In genomic region chr10:103028253-103029131, GRCm38 (mm10) we compare ENCODE assay signal across 8 mouse cellular contexts. TPM values are rescaled to one million over a fixed set of nuclear protein-coding genes. Genes with fewer than 3 reads are reported as not detected.
DNase-seq lines count a peak whose midpoint lies in the region; ATAC-seq and TF ChIP-seq lines count a peak whose summit lies in the region.

No protein-coding gene starts in this region.

- H3K4me2 ChIP-seq in limb, embryonic 11.5 days (ENCODE audit: low read depth, severe bottlenecking) = peak overlapping the region; percentile 60
- H3K4me2 ChIP-seq in myocyte (ENCODE audit: low read depth) = no peak overlapping the region

- no peak overlapping the region for H3K27ac ChIP-seq in gastrocnemius, adult 2 months
- peak overlapping the region; percentile 88 for H3K27ac ChIP-seq in embryonic facial prominence, embryonic 10.5 days (replicated peaks)
- no peak overlapping the region for H3K27ac ChIP-seq in hindbrain, embryonic 10.5 days
- no peak overlapping the region for H3K27ac ChIP-seq in limb, embryonic 11.5 days (replicated peaks; ENCODE audit: low read depth, low read length)

- peak; percentile 87 for ATAC-seq in limb, embryonic 11.5 days (ENCODE audit: insufficient number of reproducible peaks, low FRiP score, low TSS enrichment, low read depth)

- TF ChIP-seq POLR2A in myocyte (IDR thresholded peaks at IDR 0.05; ENCODE audit: insufficient read length, low read depth) = no peak

- H3K4me1 ChIP-seq in embryonic facial prominence, embryonic 10.5 days = peaks cover 21% of the 10 kb centered on the region
- peaks cover 17% of the 10 kb centered on the region for H3K4me1 ChIP-seq in hindbrain, embryonic 10.5 days (replicated peaks)
- 0 out of 2 replicates have a peak, but pooled peaks cover 6% of the 10 kb centered on the region for H3K4me1 ChIP-seq in limb, embryonic 11.5 days (ENCODE audit: control insufficient read depth, insufficient read depth, low read length)

- peaks cover 84% of the 10 kb centered on the region for H3K27me3 ChIP-seq in embryonic facial prominence, embryonic 10.5 days (replicated peaks; ENCODE audit: low read depth, poor library complexity, severe bottlenecking)
- H3K27me3 ChIP-seq in hindbrain, embryonic 10.5 days (ENCODE audit: insufficient read depth, poor library complexity, severe bottlenecking) = peaks cover 93% of the 10 kb centered on the region
- peaks cover 30% of the 10 kb centered on the region for H3K27me3 ChIP-seq in limb, embryonic 11.5 days (ENCODE audit: control insufficient read depth, insufficient read depth, low read length)
- H3K27me3 ChIP-seq in myocyte (ENCODE audit: control insufficient read depth, insufficient read depth, insufficient read length) = no peaks in the 10 kb centered on the region

- no peaks in the 10 kb centered on the region for H3K36me3 ChIP-seq in embryonic facial prominence, embryonic 10.5 days (replicated peaks)
- no peaks in the 10 kb centered on the region for H3K36me3 ChIP-seq in hindbrain, embryonic 10.5 days
- H3K36me3 ChIP-seq in limb, embryonic 11.5 days (ENCODE audit: control insufficient read depth, insufficient read depth, low read length) = no peaks in the 10 kb centered on the region
- H3K36me3 ChIP-seq in myocyte (ENCODE audit: control insufficient read depth, insufficient read depth) = no peaks in the 10 kb centered on the region

- no peak overlapping the region for H3ac ChIP-seq in myocyte (ENCODE audit: control insufficient read depth, insufficient read length)

- H3K4me3 ChIP-seq in gastrocnemius, adult 2 months = peak overlapping the region; percentile 52
- peak overlapping the region; percentile 65 for H3K4me3 ChIP-seq in embryonic facial prominence, embryonic 10.5 days
- peak overlapping the region; percentile 50 for H3K4me3 ChIP-seq in hindbrain, embryonic 10.5 days
- peak overlapping the region; percentile 39 for H3K4me3 ChIP-seq in limb, embryonic 11.5 days (ENCODE audit: low read depth, low read length)
- H3K4me3 ChIP-seq in myocyte = peak overlapping the region; percentile 23

- no peak for TF ChIP-seq CTCF in gastrocnemius, adult 2 months (IDR thresholded peaks at IDR 0.05)

- intact Hi-C loops in gastrocnemius, adult 2 months (cut with DNase I) = no loop called here

- under 1% methylated on average over 50 of the region's 50 CpGs for WGBS in embryonic facial prominence, embryonic 10.5 days
- WGBS in hindbrain, embryonic 10.5 days = under 1% methylated on average over 50 of the region's 50 CpGs
- 1% methylated on average over 47 of the region's 50 CpGs for WGBS in limb, embryonic 11.5 days

- DNase-seq in gastrocnemius, adult 2 months = no peak
- DNase-seq in gastrocnemius, adult 18-20 months (ENCODE audit: low spot score) = no peak
- peak; percentile 86 for DNase-seq in embryonic facial prominence, embryonic 10.5 days (ENCODE audit: low spot score)
- DNase-seq in hindbrain, embryonic 10.5 days (ENCODE audit: low spot score) = peak; percentile 80
- DNase-seq in limb, embryonic 11.5 days (ENCODE audit: low spot score) = peak; percentile 73
- DNase-seq in c-Kit-positive CD71-positive TER-119-positive erythroid progenitor cells, embryonic 14.5 days (ENCODE audit: low spot score) = no peak
- DNase-seq in layer of hippocampus, postnatal 14 days (ENCODE audit: low spot score in 2 of 2) = no peak

- no peaks in the 10 kb centered on the region for H3K9me3 ChIP-seq in embryonic facial prominence, embryonic 10.5 days
- H3K9me3 ChIP-seq in hindbrain, embryonic 10.5 days = no peaks in the 10 kb centered on the region
- H3K9me3 ChIP-seq in limb, embryonic 11.5 days (ENCODE audit: control insufficient read depth, low read length) = no peaks in the 10 kb centered on the region

- H3K79me2 ChIP-seq in myocyte (ENCODE audit: control insufficient read depth, insufficient read depth) = no peaks in the 10 kb centered on the region

- 0 out of 2 replicates have a peak overlapping the region, but pooled peaks have one; percentile 27 for H3K9ac ChIP-seq in limb, embryonic 11.5 days (ENCODE audit: low read length)

TF ChIP-seq in myocyte, 11 proteins besides CTCF, POLR2A, EP300 and RAD21:
- TF ChIP-seq TCF12 (IDR thresholded peaks at IDR 0.05; ENCODE audit: insufficient read depth, poor library complexity, severe bottlenecking) (no peak), USF1 (IDR thresholded peaks at IDR 0.05; ENCODE audit: low read depth) (peak; percentile 14), REST (IDR thresholded peaks at IDR 0.05; ENCODE audit: insufficient read depth, insufficient read length) (no peak)

RNA-seq across cellular contexts. Expression of gene Alx1, which starts 1.5 kb away (rescaled TPM):
- not detected for total RNA-seq in gastrocnemius, adult 2 months (2021)
- total RNA-seq in gastrocnemius, adult 18-20 months (2021) = not detected
- polyA plus RNA-seq in embryonic facial prominence, embryonic 10.5 days (2016; fragmentation: Nextera tagmentation; extraction: Ambion mirVana) = 67.7 and 110 TPM in 2 replicates
- 4.3 and 11.0 TPM in 2 replicates for polyA plus RNA-seq in hindbrain, embryonic 10.5 days (2016; fragmentation: Nextera tagmentation; extraction: Ambion mirVana)
- polyA plus RNA-seq in limb, embryonic 11.5 days (2014; fragmentation: Nextera tagmentation; extraction: Ambion mirVana) = 3.9 and 4.3 TPM in 2 replicates
- polyA plus RNA-seq in myocyte (2012; fragmentation: generic; extraction: Trizol) = 2.0 TPM
- not detected for total RNA-seq in layer of hippocampus, postnatal 14 days (2021)

Comparison
In these comparisons a context has a peak if more than half of its experiments do, and no peak if none do; other contexts are left out.
1. DNase-seq: peak in embryonic facial prominence, embryonic 10.5 days (single experiment), hindbrain, embryonic 10.5 days (single experiment) and limb, embryonic 11.5 days (single experiment); none in gastrocnemius, adult 2 months (single experiment), gastrocnemius, adult 18-20 months (single experiment), c-Kit-positive CD71-positive TER-119-positive erythroid progenitor cells, embryonic 14.5 days (single experiment) and layer of hippocampus, postnatal 14 days (0 of 2).
2. Peak in every context shown above with its lines, with median percentiles within 50 percentile points of each other: H3K4me3 ChIP-seq.